Mouse (Mus musculus): ENCODE data around the gene 9130409I23Rik. TPM values are rescaled to one million over a fixed set of nuclear protein-coding genes. Genes with fewer than 3 reads are reported as not detected.

Gene 9130409I23Rik
- polyA plus RNA-seq (2015; fragmentation: Nextera tagmentation; extraction: Ambion mirVana), result not detected in 2 replicates

GRCm38 (mm10) chr1:181050937-181051336 is at the start of gene 9130409I23Rik:
Gene 9130409I23Rik, plus strand, starts transcription at chr1:181051237.
- Histone ChIP-seq H3K27me3 (replicated peaks) (no peaks in the 10 kb centered on the region), H3K9me3 (no peaks in the 10 kb centered on the region), H3K4me2 (no peak within 1 kb of the TSS), H3K4me1 (no peaks in the 10 kb centered on the region), H3K27ac (no peak within 1 kb of the TSS), H3K36me3 (no peaks in the 10 kb centered on the region), H3K9ac (no peak within 1 kb of the TSS), H3K4me3 (replicated peaks) (no peak within 1 kb of the TSS)
- ATAC-seq (ENCODE audit: insufficient read depth, low FRiP score, low read depth), result no peak
- WGBS, result 79% methylated on average over 6 of the region's 6 CpGs

- Histone ChIP-seq H3K27ac (no peak overlapping the region), H3K9me3 (no peaks in the 10 kb centered on the region), H3K4me1 (peaks cover 7% of the 10 kb centered on the region), H3K4me2 (no peak overlapping the region), H3K9ac (no peak overlapping the region), H3K4me3 (replicated peaks) (no peak overlapping the region), H3K27me3 (replicated peaks) (no peaks in the 10 kb centered on the region), H3K36me3 (no peaks in the 10 kb centered on the region)
- 84% methylated on average over 3 of the region's 3 CpGs for WGBS
- no peak for ATAC-seq (ENCODE audit: insufficient read depth, low FRiP score, low read depth)
Measured at GRCm38 (mm10) chr1:181001621-181002020, 49.4 kb upstream of the 9130409I23Rik start.

DNA sequence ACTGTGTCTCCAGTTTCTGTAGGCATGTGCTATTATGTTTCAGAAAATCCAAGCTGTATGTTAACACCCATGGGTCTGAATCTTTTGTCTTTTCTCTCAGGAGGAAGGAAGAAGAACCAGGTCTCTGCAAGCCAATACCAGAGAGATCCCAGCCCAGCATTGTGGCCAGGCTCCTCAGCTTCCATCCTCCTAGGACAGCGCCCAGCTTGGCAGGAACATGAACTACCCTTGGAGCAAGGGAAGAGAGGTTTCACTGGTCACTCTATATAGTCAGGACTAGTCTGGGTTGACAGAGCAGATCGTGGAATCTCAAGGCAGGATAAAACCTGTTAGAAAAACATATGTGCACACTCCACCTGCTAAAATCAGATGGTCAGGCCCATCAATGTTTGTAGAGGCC is 47.2 kb upstream of the 9130409I23Rik start:
- 79% methylated on average over 2 of the region's 2 CpGs for whole genome bisulfite sequencing

GRCm38 (mm10) chr1:181005331-181005730 is 45.7 kb upstream of the 9130409I23Rik start:
- no peak overlapping the region for H3K4me2 ChIP-seq
- H3K9me3 ChIP-seq, result no peaks in the 10 kb centered on the region
- H3K4me3 ChIP-seq (replicated peaks), result no peak overlapping the region
- H3K9ac ChIP-seq, result no peak overlapping the region
- no peaks in the 10 kb centered on the region for H3K27me3 ChIP-seq (replicated peaks)
- ATAC-seq (ENCODE audit: insufficient read depth, low FRiP score, low read depth), result no peak
- H3K4me1 ChIP-seq, result peaks cover 6% of the 10 kb centered on the region
- no peaks in the 10 kb centered on the region for H3K36me3 ChIP-seq
- H3K27ac ChIP-seq, result no peak overlapping the region
- 67% methylated on average over 8 of the region's 8 CpGs for WGBS

More for the DNA sequence above, 47.2 kb upstream of the 9130409I23Rik start:
- H3K27ac ChIP-seq, result no peak overlapping the region
- H3K9me3 ChIP-seq, result no peaks in the 10 kb centered on the region
- H3K27me3 ChIP-seq (replicated peaks), result no peaks in the 10 kb centered on the region
- no peaks in the 10 kb centered on the region for H3K36me3 ChIP-seq
- no peak for ATAC-seq (ENCODE audit: insufficient read depth, low FRiP score, low read depth)
- H3K9ac ChIP-seq, result no peak overlapping the region
- no peak overlapping the region for H3K4me3 ChIP-seq (replicated peaks)
- H3K4me1 ChIP-seq, result peaks cover 7% of the 10 kb centered on the region
- H3K4me2 ChIP-seq, result no peak overlapping the region

GRCm38 (mm10) chr1:181007831-181008230 is 43.2 kb upstream of the 9130409I23Rik start:
- H3K9ac ChIP-seq, result no peak overlapping the region
- no peak overlapping the region for H3K27ac ChIP-seq
- no peak for ATAC-seq (ENCODE audit: insufficient read depth, low FRiP score, low read depth)
- WGBS, result 82% methylated on average over 6 of the region's 6 CpGs
- H3K27me3 ChIP-seq (replicated peaks), result no peaks in the 10 kb centered on the region
- no peaks in the 10 kb centered on the region for H3K9me3 ChIP-seq
- no peaks in the 10 kb centered on the region for H3K36me3 ChIP-seq
- no peak overlapping the region for H3K4me3 ChIP-seq (replicated peaks)
- H3K4me1 ChIP-seq, result 0 out of 2 replicates have a peak, but pooled peaks cover 4% of the 10 kb centered on the region
- H3K4me2 ChIP-seq, result no peak overlapping the region

- no peaks in the 10 kb centered on the region for H3K36me3 ChIP-seq
- H3K27me3 ChIP-seq (replicated peaks), result no peaks in the 10 kb centered on the region
- H3K4me2 ChIP-seq, result no peak overlapping the region
- 0 out of 2 replicates have a peak, but pooled peaks cover 4% of the 10 kb centered on the region for H3K4me1 ChIP-seq
- no peak overlapping the region for H3K9ac ChIP-seq
- no peak overlapping the region for H3K27ac ChIP-seq
- H3K4me3 ChIP-seq (replicated peaks), result no peak overlapping the region
- no peak for ATAC-seq (ENCODE audit: insufficient read depth, low FRiP score, low read depth)
- H3K9me3 ChIP-seq, result no peaks in the 10 kb centered on the region
- WGBS, result 90% methylated on average over 2 of the region's 2 CpGs
Measured at GRCm38 (mm10) chr1:181008266-181008665, 42.8 kb upstream of the 9130409I23Rik start.

- Histone ChIP-seq H3K4me3 (replicated peaks) (no peak overlapping the region), H3K27ac (no peak overlapping the region), H3K27me3 (replicated peaks) (no peaks in the 10 kb centered on the region), H3K36me3 (no peaks in the 10 kb centered on the region), H3K9me3 (no peaks in the 10 kb centered on the region), H3K4me1 (0 out of 2 replicates have a peak, but pooled peaks cover 4% of the 10 kb centered on the region), H3K4me2 (no peak overlapping the region), H3K9ac (no peak overlapping the region)
- no peak for ATAC-seq (ENCODE audit: insufficient read depth, low FRiP score, low read depth)
- 79% methylated on average over 4 of the region's 4 CpGs for WGBS
Measured at GRCm38 (mm10) chr1:181009011-181009590, 41.9 kb upstream of the 9130409I23Rik start.

GRCm38 (mm10) chr1:181009754-181010153 is 41.3 kb upstream of the 9130409I23Rik start:
- Histone ChIP-seq H3K4me3 (replicated peaks) (no peak overlapping the region), H3K9me3 (no peaks in the 10 kb centered on the region), H3K4me1 (0 out of 2 replicates have a peak, but pooled peaks cover 4% of the 10 kb centered on the region), H3K4me2 (no peak overlapping the region), H3K36me3 (no peaks in the 10 kb centered on the region), H3K27me3 (replicated peaks) (no peaks in the 10 kb centered on the region), H3K27ac (no peak overlapping the region), H3K9ac (no peak overlapping the region)
- whole genome bisulfite sequencing, result 67% methylated on average over 3 of the region's 3 CpGs
- ATAC-seq (ENCODE audit: insufficient read depth, low FRiP score, low read depth), result no peak; the same call in 1 of the 2 replicates

- Histone ChIP-seq H3K9me3 (no peaks in the 10 kb centered on the region), H3K4me3 (replicated peaks) (no peak overlapping the region), H3K27ac (no peak overlapping the region), H3K27me3 (replicated peaks) (no peaks in the 10 kb centered on the region), H3K36me3 (no peaks in the 10 kb centered on the region), H3K4me1 (peaks cover 5% of the 10 kb centered on the region), H3K9ac (no peak overlapping the region), H3K4me2 (no peak overlapping the region)
- 51% methylated on average over 4 of the region's 4 CpGs for WGBS
- ATAC-seq (ENCODE audit: insufficient read depth, low FRiP score, low read depth), result peak; percentile 50; the same call in 1 of the 2 replicates
Measured at GRCm38 (mm10) chr1:181010171-181010932, 40.7 kb upstream of the 9130409I23Rik start.

DNA sequence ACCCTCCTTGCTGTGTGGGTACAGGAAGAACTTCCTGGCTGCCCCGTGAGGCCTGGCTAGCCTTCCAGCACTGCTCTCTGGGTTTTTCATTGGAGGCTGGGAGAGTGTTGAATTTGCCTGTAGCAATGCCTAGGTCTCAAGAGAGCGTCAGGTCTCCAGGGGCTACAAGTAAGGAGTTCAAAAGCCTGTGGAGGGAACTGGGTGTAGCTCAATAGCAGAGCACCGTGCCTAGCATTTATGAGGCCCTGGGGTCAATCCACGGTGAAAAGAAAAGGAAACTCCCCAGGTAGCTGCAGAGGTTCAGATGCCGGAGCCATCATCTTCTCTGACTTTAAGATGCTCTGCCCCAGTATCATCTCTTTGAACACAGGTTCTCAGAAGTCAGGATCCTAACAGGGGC is 39.4 kb upstream of the 9130409I23Rik start:
- H3K4me1 ChIP-seq, result peaks cover 13% of the 10 kb centered on the region

GRCm38 (mm10) chr1:181012416-181012815 is 38.6 kb upstream of the 9130409I23Rik start:
- peaks cover 16% of the 10 kb centered on the region for H3K4me1 ChIP-seq

More for the DNA sequence above, 39.4 kb upstream of the 9130409I23Rik start:
- Histone ChIP-seq H3K9me3 (no peaks in the 10 kb centered on the region), H3K27ac (no peak overlapping the region), H3K9ac (no peak overlapping the region), H3K4me2 (no peak overlapping the region), H3K27me3 (replicated peaks) (no peaks in the 10 kb centered on the region), H3K36me3 (no peaks in the 10 kb centered on the region), H3K4me3 (replicated peaks) (no peak overlapping the region)
- 77% methylated on average over 5 of the region's 5 CpGs for WGBS
- no peak for ATAC-seq (ENCODE audit: insufficient read depth, low FRiP score, low read depth)

GRCm38 (mm10) chr1:181013446-181013845 is 37.6 kb upstream of the 9130409I23Rik start:
- 57% methylated on average over 6 of the region's 6 CpGs for WGBS

More at GRCm38 (mm10) chr1:181012416-181012815, 38.6 kb upstream of the 9130409I23Rik start:
- Histone ChIP-seq H3K9ac (no peak overlapping the region), H3K36me3 (no peaks in the 10 kb centered on the region), H3K27ac (no peak overlapping the region), H3K4me3 (replicated peaks) (no peak overlapping the region), H3K27me3 (replicated peaks) (no peaks in the 10 kb centered on the region), H3K9me3 (no peaks in the 10 kb centered on the region), H3K4me2 (no peak overlapping the region)
- WGBS, result 70% methylated on average over 3 of the region's 3 CpGs
- ATAC-seq (ENCODE audit: insufficient read depth, low FRiP score, low read depth), result no peak

More at GRCm38 (mm10) chr1:181013446-181013845, 37.6 kb upstream of the 9130409I23Rik start:
- Histone ChIP-seq H3K9ac (no peak overlapping the region), H3K9me3 (no peaks in the 10 kb centered on the region), H3K4me2 (no peak overlapping the region), H3K27me3 (replicated peaks) (no peaks in the 10 kb centered on the region), H3K4me3 (replicated peaks) (no peak overlapping the region), H3K36me3 (no peaks in the 10 kb centered on the region), H3K4me1 (peaks cover 16% of the 10 kb centered on the region), H3K27ac (no peak overlapping the region)
- ATAC-seq (ENCODE audit: insufficient read depth, low FRiP score, low read depth), result no peak

Measured in stomach, embryonic 15.5 days (tissue).